ENCODE assay signal across 19 mouse cellular contexts in the genomic region with DNA sequence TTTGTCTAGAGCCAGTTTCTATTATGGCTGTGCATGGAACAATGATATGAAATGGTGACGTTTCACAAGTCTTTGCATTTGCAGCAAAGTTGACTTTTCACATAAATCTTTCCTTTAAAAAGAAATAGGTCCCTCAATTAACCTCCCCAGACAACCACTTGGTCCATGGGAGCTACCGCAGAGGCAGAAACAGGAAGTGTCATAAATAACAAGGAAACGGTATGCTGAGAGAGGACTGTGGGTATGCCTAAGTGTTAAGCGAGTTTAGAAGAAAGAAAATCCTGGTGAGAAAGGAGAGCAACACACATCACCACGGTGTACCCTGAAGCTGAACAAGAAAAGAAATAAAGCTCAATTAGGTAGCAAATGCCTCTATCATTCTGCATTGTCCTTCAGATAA.
"Had no signal": no experiment of that assay in that cellular context is flagged by ENCODE, and none has a peak within 500 bp of the region (broad histone marks: within the 10 kb centered on the region; RNA-seq: fewer than 3 reads in every experiment).

No protein-coding gene starts in this region.

- DNase-seq: kidney, adult 2 months; kidney, postnatal 14 days; kidney, postnatal 4 days; left cerebral cortex, postnatal 4 days; liver, embryonic 13.5 days; lung, embryonic 14.5 days; lung, postnatal 10 days; lung, postnatal 36 days; retina, postnatal 1 day; right cerebral cortex, postnatal 25 days; spleen, adult 18-20 months; thymus, postnatal 25 days had no signal

- ATAC-seq: midbrain, embryonic 15.5 days had no signal

- H3K27me3 ChIP-seq: limb, embryonic 12.5 days; limb, embryonic 15.5 days; liver, embryonic 13.5 days; midbrain, embryonic 12.5 days; midbrain, embryonic 15.5 days; neural tube, embryonic 12.5 days; neural tube, embryonic 15.5 days; stomach, embryonic 15.5 days had no signal

- H3K27ac ChIP-seq: limb, embryonic 12.5 days; limb, embryonic 15.5 days; liver, embryonic 13.5 days; midbrain, embryonic 12.5 days; midbrain, embryonic 15.5 days; neural tube, embryonic 12.5 days; neural tube, embryonic 15.5 days; stomach, embryonic 15.5 days had no signal

- H3K4me2 ChIP-seq: limb, embryonic 12.5 days; limb, embryonic 15.5 days; liver, embryonic 13.5 days; lung, embryonic 14.5 days; midbrain, embryonic 12.5 days; midbrain, embryonic 15.5 days; neural tube, embryonic 12.5 days; neural tube, embryonic 15.5 days; stomach, embryonic 15.5 days had no signal

- H3K36me3 ChIP-seq: limb, embryonic 12.5 days; limb, embryonic 15.5 days; liver, embryonic 13.5 days; midbrain, embryonic 12.5 days; midbrain, embryonic 15.5 days; neural tube, embryonic 12.5 days; neural tube, embryonic 15.5 days; stomach, embryonic 15.5 days had no signal

- H3K4me3 ChIP-seq: limb, embryonic 12.5 days; limb, embryonic 15.5 days; liver, embryonic 13.5 days; midbrain, embryonic 12.5 days; midbrain, embryonic 15.5 days; neural tube, embryonic 12.5 days; neural tube, embryonic 15.5 days; stomach, embryonic 15.5 days had no signal

- H3K4me1 ChIP-seq: limb, embryonic 12.5 days; limb, embryonic 15.5 days; liver, embryonic 13.5 days; midbrain, embryonic 12.5 days; midbrain, embryonic 15.5 days; neural tube, embryonic 12.5 days; neural tube, embryonic 15.5 days; stomach, embryonic 15.5 days had no signal

- H3K9ac ChIP-seq: limb, embryonic 12.5 days; limb, embryonic 15.5 days; liver, embryonic 13.5 days; lung, embryonic 14.5 days; midbrain, embryonic 12.5 days; midbrain, embryonic 15.5 days; neural tube, embryonic 12.5 days; neural tube, embryonic 15.5 days; stomach, embryonic 15.5 days had no signal

- H3K9me3 ChIP-seq: limb, embryonic 12.5 days; limb, embryonic 15.5 days; liver, embryonic 13.5 days; midbrain, embryonic 12.5 days; midbrain, embryonic 15.5 days; neural tube, embryonic 12.5 days; neural tube, embryonic 15.5 days; stomach, embryonic 15.5 days had no signal
